Mouse (Mus musculus) left cerebral cortex, adult 18-20 months (tissue): ENCODE measurements at regions not wholly inside any gene's neighbourhood (a gene's known extent, or its start where the extent isn't known, plus 50 kb on each side); places are given as distances from the start of the nearest gene placed in this dataset.
A peak's percentile ranks its signal among the peaks of the same experiment; 100 is the strongest.

Experiments
- DNase-seq, 2 experiments: peaks; one replicate each; pipeline ENCODE4 v3.0.0; 2021 to 2022; ENCODE audit warnings: low spot score in 2 of 2, mixed read lengths in 1 of 2

- DNase-seq: no peak
These were observed 372.6 kb downstream of the Cog6 start for GRCm38 (mm10) chr3:52644178-52645128.

GRCm38 (mm10) chr3:52643796-52644177 lies 373.2 kb downstream of the Cog6 start:
- no peak for DNase-seq

GRCm38 (mm10) chr3:52643100-52643551 lies 373.9 kb downstream of the Cog6 start:
- DNase-seq: no peak

GRCm38 (mm10) chr3:52641226-52642181 lies 373.4 kb downstream of the Foxo1 start:
- DNase-seq: no peak

GRCm38 (mm10) chr3:52640250-52641147 lies 372.4 kb downstream of the Foxo1 start:
- DNase-seq: no peak

- no peak for DNase-seq
These were observed 370.7 kb downstream of the Foxo1 start for GRCm38 (mm10) chr3:52638816-52639215.

GRCm38 (mm10) chr3:52634353-52634752 lies 366.2 kb downstream of the Foxo1 start:
- DNase-seq: no peak

GRCm38 (mm10) chr3:52633491-52634100 lies 365.5 kb downstream of the Foxo1 start:
- no peak for DNase-seq

- no peak for DNase-seq
These were observed 364.5 kb downstream of the Foxo1 start for GRCm38 (mm10) chr3:52632635-52633034.

- no peak for DNase-seq
These were observed 362.1 kb downstream of the Foxo1 start for GRCm38 (mm10) chr3:52630209-52630608.

- DNase-seq: no peak
These were observed 357.0 kb downstream of the Foxo1 start for GRCm38 (mm10) chr3:52625125-52625524.

GRCm38 (mm10) chr3:52622530-52622929 lies 354.4 kb downstream of the Foxo1 start:
- no peak for DNase-seq

GRCm38 (mm10) chr3:52621936-52622335 lies 353.8 kb downstream of the Foxo1 start:
- no peak for DNase-seq

- no peak for DNase-seq
These were observed 350.7 kb downstream of the Foxo1 start for GRCm38 (mm10) chr3:52618925-52619224.

GRCm38 (mm10) chr3:52618212-52618924 lies 350.2 kb downstream of the Foxo1 start:
- DNase-seq: no peak

GRCm38 (mm10) chr3:52617413-52618149 lies 349.4 kb downstream of the Foxo1 start:
- DNase-seq: no peak

- peak in 1 of 2 experiments; percentile 3 for DNase-seq
These were observed 343.7 kb downstream of the Foxo1 start for GRCm38 (mm10) chr3:52611881-52612280.

GRCm38 (mm10) chr3:52610466-52610865 lies 342.3 kb downstream of the Foxo1 start:
- no peak for DNase-seq

GRCm38 (mm10) chr3:52608086-52608426 lies 339.9 kb downstream of the Foxo1 start:
- no peak for DNase-seq
